Mouse (Mus musculus) thymus, postnatal 4 days (tissue): ENCODE measurements around the gene Hist2h2ac.
"Not testable (repeated sequence)": the region's sequence is repeated elsewhere in the genome, so short reads cannot be mapped to it uniquely, and the experiment has no call there.

Experiments used
- DNase-seq: peaks from one replicate; pipeline ENCODE4 v3.0.0; 2021

The Hist2h2ac gene

GRCm38 (mm10) chr3:96248141-96249033 is 27.7 kb upstream of the Hist2h2ac start:
- no peak for DNase-seq

- DNase-seq, result no peak
These were observed 26.9 kb upstream of the Hist2h2ac start for GRCm38 (mm10) chr3:96247356-96248140.

- DNase-seq, result not testable (repeated sequence)
These were observed 25.8 kb upstream of the Hist2h2ac start, which contains the start of gene Hist2h3c1 for GRCm38 (mm10) chr3:96246427-96246856. Gene Hist2h3c1, plus strand, starts transcription at chr3:96246685.

- not testable (repeated sequence) for DNase-seq
These were observed 25.3 kb upstream of the Hist2h2ac start for GRCm38 (mm10) chr3:96246018-96246417.

GRCm38 (mm10) chr3:96245003-96245886 is 24.6 kb upstream of the Hist2h2ac start, which contains the start of gene Hist2h2aa1:
Gene Hist2h2aa1, plus strand, starts transcription at chr3:96245497.
- DNase-seq, result peak; percentile 86

- no peak for DNase-seq
These were observed 23.4 kb upstream of the Hist2h2ac start for GRCm38 (mm10) chr3:96243921-96244572.

GRCm38 (mm10) chr3:96240799-96241197 is 20.1 kb upstream of the Hist2h2ac start:
- no peak for DNase-seq

GRCm38 (mm10) chr3:96239949-96240798 is 19.5 kb upstream of the Hist2h2ac start, which contains the start of gene Hist2h2aa2:
Gene Hist2h2aa2, minus strand, starts transcription at chr3:96240276.
- peak; percentile 92 for DNase-seq

- DNase-seq, result peak; percentile 51
These were observed 18.5 kb upstream of the Hist2h2ac start, which contains the start of gene Hist2h3c2 for GRCm38 (mm10) chr3:96238954-96239793. Gene Hist2h3c2, minus strand, starts transcription at chr3:96239127.

GRCm38 (mm10) chr3:96237904-96238511 is 17.3 kb upstream of the Hist2h2ac start:
- no peak for DNase-seq

GRCm38 (mm10) chr3:96237335-96237903 is 16.7 kb upstream of the Hist2h2ac start:
- no peak for DNase-seq

GRCm38 (mm10) chr3:96236834-96237334 is 16.2 kb upstream of the Hist2h2ac start:
- no peak for DNase-seq

- no peak for DNase-seq
These were observed 15.2 kb upstream of the Hist2h2ac start for GRCm38 (mm10) chr3:96235836-96236235.

- DNase-seq, result no peak
These were observed 14.2 kb upstream of the Hist2h2ac start for GRCm38 (mm10) chr3:96234914-96235313.

- DNase-seq, result no peak
These were observed 11.1 kb upstream of the Hist2h2ac start for GRCm38 (mm10) chr3:96231758-96232120.

- DNase-seq, result no peak
These were observed 10.5 kb upstream of the Hist2h2ac start for GRCm38 (mm10) chr3:96230910-96231757.

- DNase-seq, result no peak
These were observed 9.7 kb upstream of the Hist2h2ac start for GRCm38 (mm10) chr3:96230404-96230803.

- no peak for DNase-seq
These were observed 8.1 kb upstream of the Hist2h2ac start for GRCm38 (mm10) chr3:96228828-96229227.
